Mouse (Mus musculus): ENCODE results near the gene Wwc1.

DNA sequence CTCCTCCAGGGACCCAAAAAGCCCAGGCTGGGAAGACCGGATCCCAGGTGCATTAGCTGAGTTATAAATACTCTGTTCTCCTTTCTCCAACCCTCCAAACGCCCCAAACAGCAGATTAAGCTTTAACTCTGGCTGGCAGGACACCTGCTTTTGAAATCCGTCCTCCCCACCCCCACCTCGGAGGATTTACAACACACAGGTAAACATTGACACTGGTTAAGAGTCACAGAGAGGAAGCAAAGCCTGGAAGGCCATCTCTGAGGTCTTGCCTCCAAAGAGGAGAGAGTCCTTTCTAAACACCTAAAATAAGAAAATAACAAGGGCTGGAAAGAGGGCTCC lies 28.6 kb downstream of the Wwc1 start:
- no peak for TF ChIP-seq CTCF (IDR thresholded peaks at IDR 0.05; ENCODE audit: extremely low read depth, insufficient read length, insufficient replicate concordance, low read depth, low read length)
- TF ChIP-seq POLR2A (IDR thresholded peaks at IDR 0.05; ENCODE audit: low read depth, low read length): no peak
